Mouse (Mus musculus) B cell, adult 2 months (primary cell): ENCODE results near the gene Gm10352.
"Not testable (repeated sequence)": the region's sequence is repeated elsewhere in the genome, so short reads cannot be mapped to it uniquely, and the experiment has no call there.

Source experiments
- DNase-seq, 2 experiments: peaks; one replicate each; pipeline ENCODE4 v3.0.0; 2022

Gm10352 gene

DNA sequence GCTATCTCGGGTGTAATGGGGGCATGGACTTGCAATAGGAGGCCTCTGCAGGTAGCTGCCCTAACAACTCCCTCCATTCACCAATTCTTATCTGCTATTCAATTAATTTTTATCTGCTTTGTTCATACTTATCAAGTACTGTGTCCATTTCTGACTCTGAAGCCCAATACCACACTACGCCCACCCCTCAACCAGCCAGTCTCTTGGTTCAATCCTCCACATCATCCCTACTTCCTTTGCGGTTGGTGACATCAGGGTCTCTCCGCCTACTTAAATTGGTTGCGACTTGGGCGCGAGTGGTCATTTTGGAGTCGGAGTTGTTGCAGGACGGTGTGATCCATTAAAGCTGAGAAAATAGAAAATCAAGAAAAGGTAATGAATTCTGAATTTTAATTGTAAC is at the start of gene Gm10352:
Gene Gm10352 (plus strand): TSS at position 301 of the 400 bp plus-strand sequence.
- not testable (repeated sequence) for DNase-seq

DNA sequence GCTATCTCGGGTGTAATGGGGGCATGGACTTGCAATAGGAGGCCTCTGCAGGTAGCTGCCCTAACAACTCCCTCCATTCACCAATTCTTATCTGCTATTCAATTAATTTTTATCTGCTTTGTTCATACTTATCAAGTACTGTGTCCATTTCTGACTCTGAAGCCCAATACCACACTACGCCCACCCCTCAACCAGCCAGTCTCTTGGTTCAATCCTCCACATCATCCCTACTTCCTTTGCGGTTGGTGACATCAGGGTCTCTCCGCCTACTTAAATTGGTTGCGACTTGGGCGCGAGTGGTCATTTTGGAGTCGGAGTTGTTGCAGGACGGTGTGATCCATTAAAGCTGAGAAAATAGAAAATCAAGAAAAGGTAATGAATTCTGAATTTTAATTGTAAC is 31.5 kb downstream of the Gm10352 start, which contains the start of gene Gm29289:
Gene Gm29289 (plus strand): TSS at position 301 of the 400 bp plus-strand sequence.
- not testable (repeated sequence) for DNase-seq
